Mouse (Mus musculus) myocyte (in vitro differentiated cells): Measurements from ENCODE around the gene Ets1. TPM values are rescaled to one million over a fixed set of nuclear protein-coding genes. Genes with fewer than 3 reads are reported as not detected.

Source experiments
- H3K27me3 ChIP-seq: one replicate; pipeline ENCODE4 v1.6.1; 2011; ENCODE audit not compliant: control insufficient read depth, insufficient read depth, insufficient read length
- H3K36me3 ChIP-seq: one replicate; pipeline ENCODE4 v1.6.1; 2011; ENCODE audit not compliant: control insufficient read depth, insufficient read depth
- H3K4me2 ChIP-seq: one replicate; pipeline ENCODE4 v1.6.1; 2011; ENCODE audit warnings: low read depth, control low read depth
- H3K4me3 ChIP-seq: one replicate; pipeline ENCODE4 v1.5.1; 2011; ENCODE audit warnings: mild to moderate bottlenecking, control low read depth, moderate library complexity
- H3K79me2 ChIP-seq: one replicate; pipeline ENCODE4 v1.6.1; 2011; ENCODE audit not compliant: control insufficient read depth, insufficient read depth
- H3ac ChIP-seq: one replicate; pipeline ENCODE4 v1.6.1; 2011; ENCODE audit not compliant: control insufficient read depth, insufficient read length
- CEBPB ChIP-seq: IDR thresholded peaks from 2 replicates; pipeline ENCODE4 v1.6.1; 2011; ENCODE audit warnings: mild to moderate bottlenecking, moderate library complexity; ENCODE audit not compliant: poor library complexity, insufficient read depth, severe bottlenecking
- E2F4 ChIP-seq: IDR thresholded peaks from one replicate; pipeline ENCODE4 v1.6.1; 2011; ENCODE audit warnings: mild to moderate bottlenecking, control low read depth, moderate library complexity; ENCODE audit not compliant: insufficient read depth
- MAX ChIP-seq: IDR thresholded peaks from one replicate; pipeline ENCODE4 v1.6.1; 2011; ENCODE audit warnings: low read depth, mild to moderate bottlenecking, control low read depth
- MYOD1 ChIP-seq, 3 experiments: IDR thresholded peaks; one replicate each; pipeline ENCODE4 v1.6.1; 2011; ENCODE audit warnings: control low read depth in 2 of 3, low read depth in 2 of 3, mild to moderate bottlenecking in 2 of 3, moderate library complexity in 1 of 3; ENCODE audit not compliant: insufficient read length in 2 of 3, control insufficient read depth in 1 of 3
- MYOG ChIP-seq, 3 experiments: IDR thresholded peaks; one replicate each; pipeline ENCODE4 v1.6.1; 2011; ENCODE audit warnings: control low read depth in 2 of 3, low read depth in 2 of 3, mild to moderate bottlenecking in 2 of 3; ENCODE audit not compliant: insufficient read length in 2 of 3, control insufficient read depth in 1 of 3, insufficient read depth in 1 of 3
- POLR2A ChIP-seq: IDR thresholded peaks from one replicate; pipeline ENCODE4 v1.6.1; 2011; ENCODE audit warnings: low read depth, mild to moderate bottlenecking, control low read depth, moderate library complexity; ENCODE audit not compliant: insufficient read length
- POLR2AphosphoS2 ChIP-seq: IDR thresholded peaks from one replicate; pipeline ENCODE4 v1.6.1; 2011; ENCODE audit warnings: low read depth, control low read depth; ENCODE audit not compliant: insufficient read length
- REST ChIP-seq: IDR thresholded peaks from one replicate; pipeline ENCODE4 v1.6.1; 2011; ENCODE audit warnings: mild to moderate bottlenecking, control low read depth, moderate library complexity; ENCODE audit not compliant: insufficient read depth, insufficient read length
- SRF ChIP-seq: IDR thresholded peaks from one replicate; pipeline ENCODE4 v1.6.1; 2011; ENCODE audit warnings: low read depth; ENCODE audit not compliant: control insufficient read depth, insufficient read length
- TCF12 ChIP-seq: IDR thresholded peaks from one replicate; pipeline ENCODE4 v1.6.1; 2011; ENCODE audit warnings: mild to moderate bottlenecking, control low read depth; ENCODE audit not compliant: poor library complexity, insufficient read depth, severe bottlenecking
- TCF3 ChIP-seq: IDR thresholded peaks from one replicate; pipeline ENCODE4 v1.6.1; 2011; ENCODE audit warnings: low read depth, control low read depth; ENCODE audit not compliant: insufficient read length
- USF1 ChIP-seq: IDR thresholded peaks from one replicate; pipeline ENCODE4 v1.6.1; 2011; ENCODE audit warnings: low read depth, mild to moderate bottlenecking, control low read depth, moderate library complexity
- polyA plus RNA-seq: library from polyadenylated mRNA; unstranded; fragments of >200 nt; fragmentation: generic; extraction: Trizol; gene quantifications from one replicate; pipeline ENCODE4 v1.2.1, GENCODE M21; 2012; ENCODE audit warnings: missing spikeins

The Ets1 gene
- polyA plus RNA-seq, 1 experiment = 5.4 TPM

DNA sequence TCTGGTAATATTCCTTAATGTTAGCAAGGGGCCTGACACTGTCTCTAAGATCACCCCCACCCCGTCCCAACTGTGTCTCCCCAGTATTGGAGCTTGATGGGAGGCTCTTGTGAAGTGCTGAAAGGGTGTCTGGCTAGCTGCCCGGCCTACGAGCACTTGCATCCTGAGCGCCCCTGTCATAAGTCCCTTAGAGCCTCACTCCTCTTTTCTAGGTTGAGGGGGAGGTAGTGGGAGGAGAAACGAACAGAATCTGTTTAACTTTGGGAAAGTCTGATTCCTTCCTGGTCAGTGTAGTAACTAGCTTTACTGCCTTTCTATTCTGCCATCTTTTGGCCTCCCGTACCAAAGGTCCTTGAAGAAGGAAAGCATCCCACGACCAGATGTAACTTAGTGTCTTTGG, 60.7 kb downstream of the Ets1 start:
- Histone ChIP-seq H3K4me3 (peak overlapping the region; percentile 51), H3K27me3 (no peaks in the 10 kb centered on the region), H3ac (peak overlapping the region; percentile 58), H3K79me2 (peaks cover 53% of the 10 kb centered on the region), H3K36me3 (no peaks in the 10 kb centered on the region), H3K4me2 (peak overlapping the region; percentile 84)
- TF ChIP-seq CEBPB = no peak
- no peak for TF ChIP-seq TCF3
- TF ChIP-seq MAX = no peak
- TF ChIP-seq SRF = no peak
- TF ChIP-seq POLR2A = no peak
- no peak for TF ChIP-seq POLR2AphosphoS2
- TF ChIP-seq MYOG (IDR thresholded peaks at IDR 0.05; ENCODE audit: control insufficient read depth in 1 of 3, insufficient read depth in 1 of 3, insufficient read length in 2 of 3, low read depth in 2 of 3) = no peak
- no peak for TF ChIP-seq REST
- no peak for TF ChIP-seq USF1
- no peak for TF ChIP-seq MYOD1 (IDR thresholded peaks at IDR 0.05; ENCODE audit: control insufficient read depth in 1 of 3, insufficient read length in 2 of 3, low read depth in 2 of 3)

DNA sequence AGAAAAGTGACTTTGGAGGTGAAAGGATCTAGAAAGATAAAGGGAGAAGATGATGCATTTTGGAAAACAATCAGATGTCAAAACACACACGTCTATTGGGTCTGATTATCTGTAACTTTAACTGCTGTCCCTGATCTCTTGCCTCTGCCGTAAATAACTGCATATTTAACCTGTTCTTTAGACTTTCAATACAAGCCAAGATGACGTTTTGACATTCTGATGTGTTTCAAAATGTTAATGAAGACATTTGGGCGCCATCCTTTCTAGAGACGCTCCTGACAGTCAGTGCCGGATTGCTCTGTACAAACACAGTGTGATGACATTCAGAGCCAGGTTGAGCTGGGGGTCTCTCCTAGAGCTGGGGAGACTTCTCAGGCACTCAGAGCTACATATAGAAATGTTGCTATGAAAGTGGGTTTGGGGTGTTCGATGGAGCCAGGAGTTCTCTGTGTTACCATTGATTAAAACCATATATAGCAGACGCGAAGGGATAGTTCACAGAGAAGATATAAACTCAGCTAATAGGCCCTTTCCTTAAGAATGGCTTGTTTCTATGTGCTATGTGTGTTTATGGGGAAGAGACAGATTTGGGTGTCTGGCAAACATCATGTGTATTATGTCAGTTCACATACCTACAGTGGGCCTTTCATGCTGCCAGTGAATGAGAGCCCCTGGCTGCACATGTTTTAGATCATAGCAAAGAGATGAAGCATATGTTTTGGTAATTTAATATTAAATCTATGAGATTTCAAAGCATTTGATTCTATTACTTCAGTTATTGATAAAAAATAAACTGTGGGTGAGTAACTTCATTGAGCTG, 61.5 kb downstream of the Ets1 start:
- peak overlapping the region; percentile 84 for H3K4me2 ChIP-seq
- H3K36me3 ChIP-seq = no peaks in the 10 kb centered on the region
- no peaks in the 10 kb centered on the region for H3K27me3 ChIP-seq

DNA sequence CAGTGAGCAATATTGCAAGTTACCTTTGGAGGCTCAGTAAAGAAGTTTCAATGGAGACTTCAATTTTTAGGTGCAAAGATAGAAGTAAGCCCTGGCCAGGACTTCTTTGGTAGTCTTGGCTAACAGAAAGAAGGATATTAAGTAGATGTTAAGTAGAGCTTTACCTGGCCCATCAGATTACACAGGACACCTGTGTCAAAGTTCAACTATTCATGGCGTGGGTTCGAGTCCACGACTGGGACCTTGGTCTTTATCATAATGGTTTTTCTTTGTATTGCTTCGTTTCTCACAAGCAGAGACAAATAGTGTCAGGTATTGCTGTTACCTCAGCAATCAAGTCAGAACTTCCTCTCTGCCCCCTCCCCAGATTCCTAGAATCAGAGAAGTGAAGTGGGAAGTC, 62.7 kb downstream of the Ets1 start:
- H3K36me3 ChIP-seq = no peaks in the 10 kb centered on the region
- TF ChIP-seq SRF = no peak
- no peak for TF ChIP-seq POLR2A
- TF ChIP-seq TCF3 = no peak
- TF ChIP-seq POLR2AphosphoS2 = no peak
- no peak for TF ChIP-seq E2F4
- no peak for TF ChIP-seq CEBPB
- no peak for TF ChIP-seq TCF12
- TF ChIP-seq MYOD1 (IDR thresholded peaks at IDR 0.05; ENCODE audit: control insufficient read depth in 1 of 3, insufficient read length in 2 of 3, low read depth in 2 of 3) = no peak
- no peak for TF ChIP-seq REST
- no peak for TF ChIP-seq MAX
- no peak for TF ChIP-seq USF1
- TF ChIP-seq MYOG (IDR thresholded peaks at IDR 0.05; ENCODE audit: control insufficient read depth in 1 of 3, insufficient read depth in 1 of 3, insufficient read length in 2 of 3, low read depth in 2 of 3) = no peak
- no peak overlapping the region for H3K4me3 ChIP-seq
- no peak overlapping the region for H3ac ChIP-seq
- H3K4me2 ChIP-seq = peak overlapping the region; percentile 53
- no peaks in the 10 kb centered on the region for H3K27me3 ChIP-seq
- H3K79me2 ChIP-seq = peaks cover 74% of the 10 kb centered on the region

More for the DNA sequence above, 61.5 kb downstream of the Ets1 start:
- H3K4me3 ChIP-seq = peak overlapping the region; percentile 51
- TF ChIP-seq SRF (no peak), REST (no peak), CEBPB (no peak), POLR2A (no peak), E2F4 (no peak), TCF12 (no peak), MYOD1 (IDR thresholded peaks at IDR 0.05; ENCODE audit: control insufficient read depth in 1 of 3, insufficient read length in 2 of 3, low read depth in 2 of 3) (no peak), MYOG (IDR thresholded peaks at IDR 0.05; ENCODE audit: control insufficient read depth in 1 of 3, insufficient read depth in 1 of 3, insufficient read length in 2 of 3, low read depth in 2 of 3) (no peak), MAX (no peak), POLR2AphosphoS2 (no peak), USF1 (no peak), TCF3 (no peak)
- H3ac ChIP-seq = peak overlapping the region; percentile 58
- H3K79me2 ChIP-seq = peaks cover 61% of the 10 kb centered on the region

DNA sequence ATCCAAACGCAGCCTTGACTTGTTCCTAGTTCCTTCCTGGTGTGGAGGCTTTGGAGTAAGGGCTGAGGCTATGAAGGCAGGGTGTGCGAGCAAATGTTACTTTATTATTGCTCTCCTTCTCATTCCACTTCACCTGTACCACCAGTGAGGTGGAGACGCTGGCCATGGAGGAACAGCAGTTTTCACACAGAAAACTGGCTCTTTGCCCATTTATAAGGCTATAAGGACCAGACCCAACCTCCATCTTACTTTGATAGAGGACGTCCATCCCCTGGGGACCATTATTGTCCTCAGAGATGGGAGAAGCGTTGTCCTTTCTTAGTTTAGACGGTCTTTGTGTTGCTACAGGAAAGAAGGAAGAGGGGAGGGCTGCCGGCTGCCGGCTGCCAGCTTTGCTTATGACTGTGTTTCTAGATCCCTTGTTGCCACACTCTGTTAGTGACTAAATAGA, 63.4 kb downstream of the Ets1 start:
- no peaks in the 10 kb centered on the region for H3K27me3 ChIP-seq
- no peak overlapping the region for H3ac ChIP-seq
- peak overlapping the region; percentile 53 for H3K4me2 ChIP-seq
- peaks cover 80% of the 10 kb centered on the region for H3K79me2 ChIP-seq
- no peaks in the 10 kb centered on the region for H3K36me3 ChIP-seq
- H3K4me3 ChIP-seq = no peak overlapping the region
- TF ChIP-seq MYOD1 (IDR thresholded peaks at IDR 0.05; ENCODE audit: control insufficient read depth in 1 of 3, insufficient read length in 2 of 3, low read depth in 2 of 3) (no peak), E2F4 (no peak), TCF12 (no peak), MAX (no peak), MYOG (IDR thresholded peaks at IDR 0.05; ENCODE audit: control insufficient read depth in 1 of 3, insufficient read depth in 1 of 3, insufficient read length in 2 of 3, low read depth in 2 of 3) (no peak), CEBPB (no peak), TCF3 (no peak), SRF (no peak), POLR2AphosphoS2 (no peak), POLR2A (no peak), USF1 (no peak), REST (no peak)
